In the genomic region with DNA sequence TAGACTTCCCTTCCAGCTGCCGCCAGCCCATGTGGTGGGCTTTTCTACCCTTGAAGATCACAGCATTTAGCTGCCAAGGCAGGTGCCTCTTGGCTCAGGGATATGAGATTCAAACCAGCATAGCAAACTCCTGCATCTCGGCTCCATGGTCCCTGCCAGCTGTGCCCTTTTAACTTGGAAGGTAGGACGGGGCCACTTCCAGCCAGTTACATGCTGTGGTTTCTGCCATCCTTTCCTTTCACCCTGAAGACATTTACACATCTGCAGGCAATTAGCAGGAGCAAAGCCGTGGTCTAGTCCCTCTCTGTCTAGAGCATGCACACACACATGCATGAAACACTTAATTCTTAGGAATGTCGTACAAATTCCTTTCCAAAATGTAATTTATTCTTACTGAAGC, we compare ENCODE assay signal across 19 mouse cellular contexts.
DNase-seq lines count a peak whose midpoint lies in the region; ATAC-seq lines count a peak whose summit lies in the region.
"Had no signal": no experiment of that assay in that cellular context is flagged by ENCODE, and none has a peak within 500 bp of the region (broad histone marks: within the 10 kb centered on the region; RNA-seq: fewer than 3 reads in every experiment).

No protein-coding gene starts in this region.

- H3K4me1 ChIP-seq in embryonic facial prominence, embryonic 11.5 days (ENCODE audit: control insufficient read depth, insufficient read depth, low read length) = no peaks in the 10 kb centered on the region
- peaks cover 21% of the 10 kb centered on the region for H3K4me1 ChIP-seq in limb, embryonic 10.5 days
- H3K4me1 ChIP-seq: hindbrain, embryonic 12.5 days; midbrain, embryonic 10.5 days had no signal

- no peak overlapping the region for H3K4me2 ChIP-seq in embryonic facial prominence, embryonic 11.5 days (ENCODE audit: low read depth, low read length)
- H3K4me2 ChIP-seq: hindbrain, embryonic 12.5 days; liver, embryonic 11.5 days had no signal

- H3K27ac ChIP-seq in embryonic facial prominence, embryonic 11.5 days (replicated peaks; ENCODE audit: low read depth, low read length) = no peak overlapping the region
- peak overlapping the region; percentile 62; the same call in 1 of the 2 replicates for H3K27ac ChIP-seq in limb, embryonic 10.5 days
- H3K27ac ChIP-seq: heart, embryonic 10.5 days; hindbrain, embryonic 12.5 days; midbrain, embryonic 10.5 days had no signal

- no peak overlapping the region for H3K9ac ChIP-seq in embryonic facial prominence, embryonic 11.5 days (replicated peaks; ENCODE audit: low read length)
- H3K9ac ChIP-seq: hindbrain, embryonic 12.5 days had no signal

- H3K27me3 ChIP-seq in embryonic facial prominence, embryonic 11.5 days (ENCODE audit: control insufficient read depth, insufficient read depth, low read length) = no peaks in the 10 kb centered on the region
- no peaks in the 10 kb centered on the region for H3K27me3 ChIP-seq in limb, embryonic 10.5 days (ENCODE audit: low read depth, poor library complexity, severe bottlenecking)

- H3K9me3 ChIP-seq in embryonic facial prominence, embryonic 11.5 days (replicated peaks; ENCODE audit: control insufficient read depth, low read length) = no peaks in the 10 kb centered on the region
- H3K9me3 ChIP-seq in limb, embryonic 10.5 days (replicated peaks) = no peaks in the 10 kb centered on the region
- H3K9me3 ChIP-seq: heart, embryonic 10.5 days; hindbrain, embryonic 12.5 days; midbrain, embryonic 10.5 days had no signal

- no peak overlapping the region for H3K4me3 ChIP-seq in embryonic facial prominence, embryonic 11.5 days (ENCODE audit: low read depth, low read length)
- no peak overlapping the region for H3K4me3 ChIP-seq in limb, embryonic 10.5 days
- H3K4me3 ChIP-seq: heart, embryonic 10.5 days; hindbrain, embryonic 12.5 days; midbrain, embryonic 10.5 days had no signal

- no peaks in the 10 kb centered on the region for H3K36me3 ChIP-seq in embryonic facial prominence, embryonic 11.5 days (replicated peaks; ENCODE audit: control insufficient read depth, insufficient read depth, low read depth, low read length)
- no peaks in the 10 kb centered on the region for H3K36me3 ChIP-seq in limb, embryonic 10.5 days
- H3K36me3 ChIP-seq: heart, embryonic 10.5 days; hindbrain, embryonic 12.5 days; midbrain, embryonic 10.5 days had no signal

- 24% methylated on average over 5 of the region's 5 CpGs for WGBS in embryonic facial prominence, embryonic 11.5 days
- 20% methylated on average over 5 of the region's 5 CpGs for WGBS in limb, embryonic 10.5 days

- peak; percentile 90 for ATAC-seq in embryonic facial prominence, embryonic 11.5 days (replicated peaks; ENCODE audit: insufficient number of reproducible peaks, low FRiP score, low TSS enrichment, low read depth)
- no peak for ATAC-seq in CD4-positive, CD25-positive, alpha-beta regulatory T cell, adult 4 months
- ATAC-seq: forebrain, embryonic 14.5 days; intestine, embryonic 16.5 days had no signal

- DNase-seq in heart, adult 11 months = peak; percentile 71
- DNase-seq in heart, adult 8-10 months (ENCODE audit: low spot score) = no peak
- peak; percentile 88 for DNase-seq in embryonic facial prominence, embryonic 11.5 days (ENCODE audit: low spot score)
- peak; percentile 51 for DNase-seq in limb, embryonic 10.5 days (ENCODE audit: low spot score)
- no peak for DNase-seq in yolk sac, embryonic 10.5 days (ENCODE audit: low spot score)
- no peak for DNase-seq in gastrocnemius, postnatal 36 days
- DNase-seq: cerebellum, adult 18-20 months; cerebellum, postnatal 36 days; gastrocnemius, postnatal 25 days; lung, adult 18-20 months; lung, postnatal 36 days; thymus, postnatal 14 days had no signal

- intact Hi-C loops in gastrocnemius, postnatal 36 days (cut with DNase I) = no loop called here

Comparison
In these comparisons a context has a peak if more than half of its experiments do, and no peak if none do; other contexts are left out.
1. DNase-seq: peak in heart, adult 11 months (single experiment), embryonic facial prominence, embryonic 11.5 days (single experiment) and limb, embryonic 10.5 days (single experiment); none in heart, adult 8-10 months (single experiment), yolk sac, embryonic 10.5 days (single experiment) and gastrocnemius, postnatal 36 days (0 of 2).